Mouse (Mus musculus) G1E (cell line): ENCODE data around the gene Fam104a. TPM values are rescaled to one million over a fixed set of nuclear protein-coding genes. Genes with fewer than 3 reads are reported as not detected.

ENCODE experiments used
- ATAC-seq: 2 replicates; pipeline ENCODE4 v1.8.0; 2016; ENCODE audit warnings: mild to moderate bottlenecking; ENCODE audit not compliant: insufficient number of reproducible peaks, poor library complexity, low FRiP score, severe bottlenecking; ENCODE audit errors: extremely low read depth
- DNase-seq: peaks from one replicate; pipeline ENCODE4 v3.0.0; 2012; ENCODE audit warnings: low spot score
- H3K27me3 ChIP-seq: 2 replicates; pipeline ENCODE4 v1.6.1; 2012; ENCODE audit warnings: mild to moderate bottlenecking, low read length, inconsistent platforms; ENCODE audit not compliant: insufficient read depth
- H3K36me3 ChIP-seq: replicated peaks from 2 replicates; pipeline ENCODE3; 2012; ENCODE audit warnings: mild to moderate bottlenecking, inconsistent platforms
- H3K4me1 ChIP-seq: 2 replicates; pipeline ENCODE4 v1.6.1; 2012; ENCODE audit warnings: low read depth, low read length, inconsistent platforms, mixed read lengths; ENCODE audit not compliant: insufficient read depth
- H3K4me3 ChIP-seq: 2 replicates; pipeline ENCODE4 v1.5.1; 2012; ENCODE audit warnings: low read depth, mild to moderate bottlenecking, inconsistent platforms, low read length, moderate library complexity, mixed read lengths
- H3K9me3 ChIP-seq: replicated peaks from 2 replicates; pipeline ENCODE4 v1.6.1; 2012; ENCODE audit warnings: inconsistent platforms
- CTCF ChIP-seq: IDR thresholded peaks from 2 replicates; pipeline ENCODE4 v1.5.1; 2012; ENCODE audit warnings: low read depth, low read length, inconsistent platforms, mixed read lengths
- GATA1 ChIP-seq: IDR thresholded peaks from 2 replicates; pipeline ENCODE4 v1.6.1; 2012; ENCODE audit warnings: borderline replicate concordance, low read length, inconsistent platforms, mixed read lengths
- GATA2 ChIP-seq: IDR thresholded peaks from 2 replicates; pipeline ENCODE4 v1.6.1; 2012; ENCODE audit warnings: low read depth, low read length, inconsistent platforms, borderline replicate concordance
- POLR2AphosphoS5 ChIP-seq: IDR thresholded peaks from 2 replicates; pipeline ENCODE4 v1.6.1; 2012; ENCODE audit warnings: low read depth, low read length, inconsistent platforms; ENCODE audit not compliant: insufficient replicate concordance
- TAL1 ChIP-seq: conservative IDR thresholded peaks from 2 replicates; pipeline ENCODE4 v1.6.1; 2012; ENCODE audit warnings: low read depth, low read length, inconsistent platforms, mixed read lengths
- polyA plus RNA-seq: library from polyadenylated mRNA; stranded (reverse); fragments of >175 nt; gene quantifications from 2 replicates; pipeline ENCODE4 v1.2.3, GENCODE M21; 2012
- total RNA-seq, 2 experiments: library from RNA; stranded (forward) in 1 of 2; stranded (reverse) in 1 of 2; fragments of 200-1000 nt in 1 of 2; fragments of >200 nt in 1 of 2; fragmentation: Nextera tagmentation in 1 of 2; gene quantifications; 2 replicates each; pipeline ENCODE4 v1.2.3; 2014 to 2017

The Fam104a gene
- total and polyA plus RNA-seq, 3 experiments = 35.9 to 111 (median 43.8) TPM

GRCm38 (mm10) chr11:113634699-113635121 is 49.2 kb downstream of the Fam104a start:
- DNase-seq (no peak), ATAC-seq (no peak)
- Histone ChIP-seq H3K36me3 (no peaks in the 10 kb centered on the region), H3K9me3 (peaks cover 37% of the 10 kb centered on the region), H3K4me3 (no peak overlapping the region), H3K27me3 (no peaks in the 10 kb centered on the region), H3K4me1 (no peaks in the 10 kb centered on the region)
- TF ChIP-seq GATA1 = no peak
- TF ChIP-seq TAL1 = no peak
- TF ChIP-seq GATA2 = no peak
- no peak for TF ChIP-seq CTCF
- no peak for TF ChIP-seq POLR2AphosphoS5

GRCm38 (mm10) chr11:113633398-113633797 is 50.6 kb downstream of the Fam104a start:
- no peak for DNase-seq
- Histone ChIP-seq H3K9me3 (peaks cover 32% of the 10 kb centered on the region), H3K4me3 (no peak overlapping the region), H3K36me3 (no peaks in the 10 kb centered on the region), H3K27me3 (no peaks in the 10 kb centered on the region), H3K4me1 (no peaks in the 10 kb centered on the region)
- ATAC-seq = no peak
- no peak for TF ChIP-seq POLR2AphosphoS5
- TF ChIP-seq GATA2 = no peak
- no peak for TF ChIP-seq GATA1
- no peak for TF ChIP-seq TAL1
- no peak for TF ChIP-seq CTCF

GRCm38 (mm10) chr11:113632303-113632702 is 51.7 kb downstream of the Fam104a start:
- TF ChIP-seq TAL1 = no peak
- TF ChIP-seq GATA2 = no peak
- TF ChIP-seq POLR2AphosphoS5 = no peak
- TF ChIP-seq CTCF = no peak
- no peak for TF ChIP-seq GATA1

GRCm38 (mm10) chr11:113631862-113632261 is 52.1 kb downstream of the Fam104a start:
- no peaks in the 10 kb centered on the region for H3K36me3 ChIP-seq
- H3K4me3 ChIP-seq = no peak overlapping the region
- H3K27me3 ChIP-seq = no peaks in the 10 kb centered on the region
- ATAC-seq (no peak), DNase-seq (no peak)
- no peaks in the 10 kb centered on the region for H3K4me1 ChIP-seq
- H3K9me3 ChIP-seq = peaks cover 29% of the 10 kb centered on the region
- TF ChIP-seq CTCF (no peak), GATA1 (no peak), GATA2 (no peak), TAL1 (no peak), POLR2AphosphoS5 (no peak)

More at GRCm38 (mm10) chr11:113632303-113632702, 51.7 kb downstream of the Fam104a start:
- peaks cover 29% of the 10 kb centered on the region for H3K9me3 ChIP-seq
- DNase-seq (no peak), ATAC-seq (no peak)
- H3K36me3 ChIP-seq = no peaks in the 10 kb centered on the region
- H3K4me1 ChIP-seq = no peaks in the 10 kb centered on the region
- H3K4me3 ChIP-seq = no peak overlapping the region
- H3K27me3 ChIP-seq = no peaks in the 10 kb centered on the region

- no peak for TF ChIP-seq GATA1
- TF ChIP-seq GATA2 = no peak
- TF ChIP-seq CTCF = no peak
- TF ChIP-seq POLR2AphosphoS5 = no peak
- TF ChIP-seq TAL1 = no peak
- Histone ChIP-seq H3K4me1 (no peaks in the 10 kb centered on the region), H3K9me3 (peaks cover 23% of the 10 kb centered on the region), H3K4me3 (no peak overlapping the region), H3K36me3 (no peaks in the 10 kb centered on the region), H3K27me3 (no peaks in the 10 kb centered on the region)
- DNase-seq (no peak), ATAC-seq (no peak)
Observed at GRCm38 (mm10) chr11:113631302-113631701, 52.7 kb downstream of the Fam104a start.

- ATAC-seq (no peak), DNase-seq (no peak)
- Histone ChIP-seq H3K27me3 (no peaks in the 10 kb centered on the region), H3K9me3 (peaks cover 23% of the 10 kb centered on the region), H3K36me3 (no peaks in the 10 kb centered on the region), H3K4me1 (no peaks in the 10 kb centered on the region), H3K4me3 (no peak overlapping the region)
- TF ChIP-seq GATA2 (no peak), POLR2AphosphoS5 (no peak), GATA1 (no peak), TAL1 (no peak), CTCF (no peak)
Observed at GRCm38 (mm10) chr11:113630642-113631041, 53.3 kb downstream of the Fam104a start.

GRCm38 (mm10) chr11:113627785-113628184 is 56.2 kb downstream of the Fam104a start:
- Histone ChIP-seq H3K4me1 (no peaks in the 10 kb centered on the region; the same call in 1 of the 2 replicates), H3K36me3 (no peaks in the 10 kb centered on the region), H3K9me3 (peaks cover 35% of the 10 kb centered on the region), H3K27me3 (no peaks in the 10 kb centered on the region), H3K4me3 (no peak overlapping the region)
- DNase-seq = no peak
- no peak for TF ChIP-seq POLR2AphosphoS5
- TF ChIP-seq CTCF = no peak
- no peak for ATAC-seq
